Mouse (Mus musculus) left cerebral cortex, adult 2 months (tissue): Measurements from ENCODE around the gene Thoc5. TPM values are rescaled to one million over a fixed set of nuclear protein-coding genes. Genes with fewer than 3 reads are reported as not detected.

Experiments used
- DNase-seq, 2 experiments: peaks; one replicate each; pipeline ENCODE4 v3.0.0; 2021 to 2022; ENCODE audit warnings: low spot score in 2 of 2, mixed read lengths in 1 of 2; ENCODE audit errors: extremely low spot score in 1 of 2
- H3K27ac ChIP-seq: fragments of 200-600 bp; 2 replicates; pipeline ENCODE4 v1.8.1; 2022
- H3K4me3 ChIP-seq: fragments of 200-600 bp; 2 replicates; pipeline ENCODE4 v1.8.1; 2022
- CTCF ChIP-seq: fragments of 200-600 bp; IDR thresholded peaks from 2 replicates; pipeline ENCODE4 v1.8.1; 2022; ENCODE audit warnings: antibody characterized with exemption, mild to moderate bottlenecking, moderate library complexity
- intact Hi-C: fragments of 180-260 bp; cut with DNase I; formaldehyde crosslinking; loops from one replicate; pipeline ENCODE4 v1.15.1; 2025
- long read RNA-seq, 2 experiments: library from polyadenylated mRNA; stranded (forward); transcript quantifications; one replicate each; pipeline ENCODE4 v2.0.0; 2021; ENCODE audit warnings: borderline mapping rate in 2 of 2
- total RNA-seq, 2 experiments: library from RNA; stranded (reverse); gene quantifications; 2 replicates each; pipeline ENCODE4 v1.2.3; 2021

Gene Thoc5
- 10 to 100 TPM; 37.4 to 38.9 TPM for total RNA-seq
- long read RNA-seq, experiment 1, transcript Thoc5-201 (20 exons, 2,235 nt) = major isoform, 7 of 28 reads
- long read RNA-seq, experiment 1, partial matches to known transcripts = 5 of 28 reads
- long read RNA-seq, experiment 1, other reads (novel, unspliced or antisense) = 16 of 28 reads
- long read RNA-seq, experiment 2, transcript Thoc5-201 (20 exons, 2,235 nt) = major isoform, 7 of 33 reads
- long read RNA-seq, experiment 2, partial matches to known transcripts = 6 of 33 reads
- long read RNA-seq, experiment 2, other reads (novel, unspliced or antisense) = 20 of 33 reads

- Histone ChIP-seq H3K27ac (peak within 1 kb of the TSS; percentile 87), H3K4me3 (peak within 1 kb of the TSS; percentile 59)
- peak; percentile 81 to 83 for DNase-seq
- no peak for TF ChIP-seq CTCF
- intact Hi-C loops = no loop called here
Observed at GRCm38 (mm10) chr11:4894848-4895816, at the start of gene Thoc5. Thoc5 (plus strand) TSS chr11:4895320.

DNA sequence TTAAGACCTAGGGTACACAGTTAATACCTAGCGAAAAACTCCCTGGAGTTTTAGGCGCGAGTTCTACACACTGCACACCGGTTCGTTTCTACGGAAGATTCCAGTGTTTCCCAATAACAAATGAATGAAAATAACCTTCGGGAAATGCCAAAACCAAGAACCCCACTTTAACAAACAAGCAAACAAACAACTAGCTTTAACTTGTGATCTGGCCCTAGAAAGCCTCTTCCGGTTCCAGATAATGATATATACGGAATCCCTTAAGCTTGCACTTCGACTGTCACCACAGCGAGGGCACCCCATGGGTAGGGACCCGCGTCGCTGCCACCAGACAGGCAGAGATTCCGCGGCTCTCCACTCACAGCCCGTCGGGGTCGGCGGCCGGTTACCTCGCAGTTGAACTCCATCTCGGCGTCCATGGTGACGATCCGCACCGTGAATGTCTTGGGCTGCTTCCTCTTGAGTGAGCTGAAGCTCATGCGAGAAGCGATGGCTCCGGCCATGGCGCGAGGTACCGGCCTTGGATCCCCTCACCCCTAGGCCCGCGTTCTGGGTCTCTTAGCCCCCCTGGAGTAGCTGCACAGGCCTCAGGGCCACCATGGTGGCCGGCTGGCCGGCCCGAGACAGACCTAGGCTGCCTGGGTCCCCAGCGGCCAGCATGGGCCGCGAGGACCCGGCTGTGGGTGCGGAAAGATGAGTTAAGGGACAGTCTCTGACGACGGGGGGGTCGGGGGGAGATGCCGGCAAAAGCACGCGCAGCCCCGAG lies 46.5 kb upstream of the Thoc5 start:
- intact Hi-C loops = loop anchor here (5.0 kb wide), 1 partner anchor 256 kb away; the partner anchor contains the start of gene Mtmr3
- peak; percentile 26 to 33 for DNase-seq
- Histone ChIP-seq H3K27ac (peak overlapping the region; percentile 79), H3K4me3 (peak overlapping the region; percentile 67)
- TF ChIP-seq CTCF = no peak

DNA sequence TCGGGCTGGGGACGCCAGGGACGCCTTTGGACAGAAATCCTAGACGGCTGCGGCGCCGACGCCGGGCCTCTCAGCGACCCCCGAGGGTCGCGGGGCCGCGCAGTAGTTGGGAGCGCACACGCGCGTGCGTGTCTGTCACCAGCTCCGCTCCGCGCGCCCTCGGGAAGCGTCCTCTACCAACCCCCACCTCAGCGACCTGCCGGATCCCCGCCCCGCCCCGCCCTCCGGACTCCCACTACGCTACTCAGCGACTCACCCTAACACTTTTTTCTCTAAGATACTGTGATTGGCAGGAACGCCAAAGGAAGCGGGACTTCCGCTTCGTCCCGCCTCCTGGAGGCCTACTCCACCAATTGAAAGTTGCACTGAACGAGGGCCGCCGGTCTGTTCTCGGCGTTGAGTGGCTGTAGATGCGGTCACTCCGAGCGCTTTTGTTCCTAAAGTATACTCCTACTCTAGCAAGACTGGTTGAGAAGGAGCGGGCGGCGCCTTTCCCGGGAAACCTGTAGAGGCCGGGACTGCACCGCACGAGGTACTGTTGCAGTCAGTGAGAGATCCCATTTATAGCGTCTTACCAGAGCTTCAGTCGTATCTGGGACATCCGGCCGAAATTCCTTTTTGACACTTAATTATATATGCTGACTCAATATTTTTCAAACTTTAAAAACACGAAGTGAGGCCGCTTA lies 45.7 kb upstream of the Thoc5 start, which contains the start of gene Nf2:
Nf2 (minus strand) TSS at position 279 of the 686 bp plus-strand sequence.
- Histone ChIP-seq H3K4me3 (peak within 1 kb of the TSS; percentile 67), H3K27ac (peak within 1 kb of the TSS; percentile 79)
- DNase-seq = peak; percentile 95 to 97
- TF ChIP-seq CTCF = peak; percentile 11; the same call in 1 of the 2 replicates
- intact Hi-C loops = loop anchor here (5.0 kb wide), 1 partner anchor 257 kb away; the partner anchor contains the start of gene Mtmr3

GRCm38 (mm10) chr11:4850404-4850803 lies 44.7 kb upstream of the Thoc5 start:
- DNase-seq = no peak
- TF ChIP-seq CTCF = no peak
- intact Hi-C loops = no loop called here
- Histone ChIP-seq H3K27ac (no peak overlapping the region), H3K4me3 (no peak overlapping the region)

DNA sequence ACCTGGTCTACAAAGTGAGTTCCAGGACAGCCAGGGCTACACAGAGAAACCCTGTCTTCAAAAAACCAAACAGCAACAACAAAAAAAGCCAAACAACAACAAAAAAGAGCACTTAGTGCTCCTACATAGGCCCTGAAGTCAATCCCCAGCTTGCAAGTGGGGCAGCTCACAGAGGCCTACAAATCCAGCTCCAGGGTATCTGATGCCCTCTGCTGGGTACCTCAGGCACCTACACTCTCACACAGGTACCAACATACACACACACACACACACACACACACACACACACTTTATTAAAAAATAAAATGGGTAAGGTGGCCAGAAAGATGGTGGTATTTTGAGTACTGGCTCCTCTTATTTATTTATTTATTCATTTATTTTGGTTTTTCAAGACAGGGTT lies 42.1 kb upstream of the Thoc5 start:
- no peak for DNase-seq
- no peak for TF ChIP-seq CTCF
- Histone ChIP-seq H3K4me3 (no peak overlapping the region), H3K27ac (no peak overlapping the region)
- intact Hi-C loops = no loop called here

DNA sequence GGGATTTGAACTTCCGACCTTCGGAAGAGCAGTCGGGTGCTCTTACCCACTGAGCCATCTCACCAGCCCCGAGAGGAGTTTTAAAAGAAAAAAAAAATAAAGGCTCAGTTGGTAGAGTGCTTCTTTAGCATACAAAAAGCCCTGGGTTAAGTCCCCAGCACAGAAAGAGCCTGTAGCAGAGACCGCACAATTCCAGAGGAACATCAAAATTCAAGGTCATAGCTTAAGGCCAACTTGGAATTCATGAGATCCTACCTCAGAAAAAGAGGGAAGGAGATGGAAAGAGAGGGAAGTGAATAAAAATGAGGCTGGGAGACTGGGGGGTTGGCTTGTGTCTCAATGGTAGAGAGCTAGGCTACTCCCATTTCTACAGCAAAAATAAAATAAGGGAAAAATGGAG lies 40.9 kb upstream of the Thoc5 start:
- no peak overlapping the region for H3K4me3 ChIP-seq
- intact Hi-C loops = no loop called here
- H3K27ac ChIP-seq = no peak overlapping the region
- no peak for DNase-seq
- TF ChIP-seq CTCF = no peak

DNA sequence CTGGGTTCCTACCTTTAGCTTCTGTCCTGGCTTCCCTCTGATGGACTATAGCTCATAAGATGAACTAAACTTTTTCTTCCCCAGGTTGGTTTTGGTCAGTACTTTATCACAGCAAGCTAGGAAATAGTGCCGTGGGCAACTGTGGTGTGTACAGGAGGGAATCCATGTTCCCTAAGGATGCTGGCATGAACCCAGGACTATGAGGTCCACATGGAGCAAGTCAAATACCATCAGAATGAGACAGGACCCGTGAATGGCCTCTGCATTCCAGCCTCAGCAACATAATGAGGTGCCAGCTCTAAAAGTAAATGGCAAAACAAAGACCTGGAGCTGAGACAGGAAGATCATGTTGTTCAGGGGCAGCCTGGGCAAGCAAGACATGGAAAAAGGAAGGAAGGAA lies 36.7 kb upstream of the Thoc5 start:
- Histone ChIP-seq H3K4me3 (no peak overlapping the region), H3K27ac (no peak overlapping the region)
- TF ChIP-seq CTCF = no peak
- intact Hi-C loops = no loop called here
- no peak for DNase-seq

DNA sequence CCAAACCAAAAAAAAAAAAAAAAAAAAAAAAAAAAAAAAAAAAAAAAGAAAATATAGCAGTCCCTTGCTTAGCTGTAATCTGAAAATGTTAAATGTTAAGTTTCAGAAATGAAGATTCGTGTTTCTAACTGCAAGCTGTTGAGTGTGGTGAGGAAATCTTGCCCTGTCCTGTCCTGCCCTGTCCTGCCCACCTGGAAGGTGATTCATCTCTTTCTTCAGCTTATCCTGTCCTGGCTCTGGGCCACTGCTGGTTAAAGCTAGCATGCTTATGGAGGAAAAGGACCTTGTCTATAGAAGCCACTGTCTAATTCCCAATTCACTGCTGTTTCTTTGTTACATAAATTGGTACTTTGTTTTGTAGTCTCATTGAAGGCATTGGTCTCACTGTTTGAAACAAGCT lies 34.1 kb upstream of the Thoc5 start:
- H3K4me3 ChIP-seq = no peak overlapping the region
- DNase-seq = no peak
- H3K27ac ChIP-seq = no peak overlapping the region
- intact Hi-C loops = loop anchor here (10.0 kb wide), 1 partner anchor 596 kb away; no protein-coding TSS in a partner anchor
- TF ChIP-seq CTCF = no peak

GRCm38 (mm10) chr11:4861816-4862604 lies 33.1 kb upstream of the Thoc5 start:
- TF ChIP-seq CTCF = no peak
- H3K27ac ChIP-seq = no peak overlapping the region
- no peak for DNase-seq
- H3K4me3 ChIP-seq = no peak overlapping the region
- intact Hi-C loops = loop anchor here (10.0 kb wide), 1 partner anchor 597 kb away; no protein-coding TSS in a partner anchor

DNA sequence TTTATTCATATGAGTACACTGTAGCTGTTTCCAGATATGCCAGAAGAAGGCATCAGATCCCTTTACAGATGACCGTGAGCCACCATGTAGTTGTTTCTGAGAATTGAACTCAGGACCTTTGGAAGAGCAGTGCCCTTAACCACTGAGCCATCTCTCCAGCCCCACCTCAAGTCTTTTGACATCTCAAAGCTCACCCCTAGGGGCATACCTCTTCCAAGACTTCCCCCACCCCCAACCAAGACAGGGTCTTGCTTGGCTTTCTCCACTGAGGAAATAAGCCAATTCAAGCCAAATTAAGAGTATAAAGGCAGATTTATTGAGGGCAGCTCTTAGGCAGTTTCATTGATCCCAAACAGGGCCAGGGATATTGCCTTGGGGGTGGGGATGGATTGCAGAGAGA lies 32.4 kb upstream of the Thoc5 start:
- DNase-seq = no peak
- intact Hi-C loops = loop anchor here (10.0 kb wide), 1 partner anchor 598 kb away; no protein-coding TSS in a partner anchor

More for the DNA sequence above, 32.4 kb upstream of the Thoc5 start:
- no peak for TF ChIP-seq CTCF
- H3K4me3 ChIP-seq = no peak overlapping the region
- H3K27ac ChIP-seq = no peak overlapping the region
